Mouse (Mus musculus) urinary bladder, adult 18-20 months (tissue): Measurements from ENCODE around the gene Gcgr.

Experiments
- DNase-seq, 2 experiments: peaks; one replicate each; pipeline ENCODE4 v3.0.0; 2022; ENCODE audit warnings: low spot score in 2 of 2, mixed read lengths in 2 of 2

The Gcgr gene

GRCm38 (mm10) chr11:120588531-120588930, 58.0 kb downstream of the Gcgr start:
- DNase-seq, result no peak
